Mouse (Mus musculus): ENCODE data around the gene Myo1c. TPM values are rescaled to one million over a fixed set of nuclear protein-coding genes. Genes with fewer than 3 reads are reported as not detected.

Myo1c gene
- polyA plus RNA-seq, 1 experiment from 2014 or later, result 10.2 TPM

- Histone ChIP-seq H3K4me3 (ENCODE audit: low read depth, low read length) (no peak overlapping the region), H3K27ac (ENCODE audit: low read depth, low read length) (no peak overlapping the region), H3K4me2 (no peak overlapping the region), H3K9ac (ENCODE audit: low read length) (no peak overlapping the region), H3K9me3 (ENCODE audit: control insufficient read depth, low read length) (no peaks in the 10 kb centered on the region), H3K4me1 (ENCODE audit: control insufficient read depth, insufficient read depth, low read length) (no peaks in the 10 kb centered on the region), H3K27me3 (ENCODE audit: control insufficient read depth, insufficient read depth, low read length) (no peaks in the 10 kb centered on the region), H3K36me3 (ENCODE audit: control insufficient read depth, insufficient read depth, low read length) (no peaks in the 10 kb centered on the region)
- 97% methylated on average over 1 of the region's 1 CpGs for WGBS
- ATAC-seq (ENCODE audit: low FRiP score) (no peak), DNase-seq (ENCODE audit: low spot score, missing footprints) (no peak)
Measured at GRCm38 (mm10) chr11:75713949-75714348, 63.6 kb downstream of the Myo1c start.

GRCm38 (mm10) chr11:75715556-75715955 is 65.3 kb downstream of the Myo1c start:
- 16% methylated on average over 12 of the region's 12 CpGs for WGBS
- ATAC-seq (ENCODE audit: low FRiP score) (no peak), DNase-seq (ENCODE audit: low spot score, missing footprints) (no peak)
- Histone ChIP-seq H3K4me1 (ENCODE audit: control insufficient read depth, insufficient read depth, low read length) (no peaks in the 10 kb centered on the region), H3K4me2 (no peak overlapping the region), H3K9ac (ENCODE audit: low read length) (no peak overlapping the region), H3K4me3 (ENCODE audit: low read depth, low read length) (no peak overlapping the region), H3K27ac (ENCODE audit: low read depth, low read length) (no peak overlapping the region), H3K9me3 (ENCODE audit: control insufficient read depth, low read length) (no peaks in the 10 kb centered on the region), H3K27me3 (ENCODE audit: control insufficient read depth, insufficient read depth, low read length) (no peaks in the 10 kb centered on the region), H3K36me3 (ENCODE audit: control insufficient read depth, insufficient read depth, low read length) (no peaks in the 10 kb centered on the region)

GRCm38 (mm10) chr11:75716661-75717325 is 66.5 kb downstream of the Myo1c start:
- H3K9me3 ChIP-seq (ENCODE audit: control insufficient read depth, low read length), result no peaks in the 10 kb centered on the region
- no peaks in the 10 kb centered on the region for H3K27me3 ChIP-seq (ENCODE audit: control insufficient read depth, insufficient read depth, low read length)
- no peak overlapping the region for H3K27ac ChIP-seq (ENCODE audit: low read depth, low read length)
- H3K4me1 ChIP-seq (ENCODE audit: control insufficient read depth, insufficient read depth, low read length), result no peaks in the 10 kb centered on the region
- no peaks in the 10 kb centered on the region for H3K36me3 ChIP-seq (ENCODE audit: control insufficient read depth, insufficient read depth, low read length)
- no peak overlapping the region for H3K9ac ChIP-seq (ENCODE audit: low read length)
- DNase-seq (ENCODE audit: low spot score, missing footprints), result no peak
- ATAC-seq (ENCODE audit: low FRiP score), result no peak
- H3K4me3 ChIP-seq (ENCODE audit: low read depth, low read length), result no peak overlapping the region
- no peak overlapping the region for H3K4me2 ChIP-seq
- 90% methylated on average over 8 of the region's 8 CpGs for WGBS

DNA sequence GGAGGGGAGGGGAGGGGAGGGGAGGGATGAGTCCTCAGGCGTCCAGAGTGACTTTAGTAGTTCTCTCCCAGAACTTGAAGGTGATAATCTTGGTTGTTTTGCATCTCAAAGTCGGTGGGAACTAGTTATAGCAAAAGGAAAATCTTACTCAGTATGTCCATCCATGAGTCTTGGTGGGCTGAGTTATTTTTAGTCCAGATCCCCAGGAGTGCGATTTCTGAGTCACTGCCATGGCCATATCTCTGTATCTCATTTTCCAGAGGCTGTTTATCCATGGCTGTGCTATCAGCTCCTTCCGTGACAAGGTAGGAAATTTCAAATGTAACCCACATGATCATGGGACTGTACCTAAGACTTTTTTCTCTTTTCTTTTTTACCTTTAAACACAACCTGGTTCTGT is 72.0 kb downstream of the Myo1c start:
- H3K4me1 ChIP-seq (ENCODE audit: control insufficient read depth, insufficient read depth, low read length), result no peaks in the 10 kb centered on the region
- H3K36me3 ChIP-seq (ENCODE audit: control insufficient read depth, insufficient read depth, low read length), result no peaks in the 10 kb centered on the region
- no peaks in the 10 kb centered on the region for H3K9me3 ChIP-seq (ENCODE audit: control insufficient read depth, low read length)
- H3K27ac ChIP-seq (ENCODE audit: low read depth, low read length), result no peak overlapping the region
- no peak overlapping the region for H3K4me3 ChIP-seq (ENCODE audit: low read depth, low read length)
- ATAC-seq (ENCODE audit: low FRiP score) (no peak), DNase-seq (ENCODE audit: low spot score, missing footprints) (no peak)
- H3K4me2 ChIP-seq, result no peak overlapping the region
- WGBS, result 60% methylated on average over 4 of the region's 4 CpGs
- H3K9ac ChIP-seq (ENCODE audit: low read length), result no peak overlapping the region
- no peaks in the 10 kb centered on the region for H3K27me3 ChIP-seq (ENCODE audit: control insufficient read depth, insufficient read depth, low read length)

Other genes with a start within 250 kb of the Myo1c start
- gene Serpinf1, start 227.8 kb upstream of the Myo1c start, polyA plus RNA-seq (2014; fragmentation: Nextera tagmentation; extraction: Ambion mirVana), result 56.2 and 58.2 TPM in 2 replicates
- not detected in 2 replicates for gene Serpinf2, start 210.9 kb upstream of the Myo1c start, polyA plus RNA-seq (2014; fragmentation: Nextera tagmentation; extraction: Ambion mirVana)
- gene Wdr81, start 195.8 kb upstream of the Myo1c start, polyA plus RNA-seq (2014; fragmentation: Nextera tagmentation; extraction: Ambion mirVana), result 2.8 and 3.9 TPM in 2 replicates
- 7.6 and 8.9 TPM in 2 replicates for gene Tlcd2, start 188.8 kb upstream of the Myo1c start, polyA plus RNA-seq (2014; fragmentation: Nextera tagmentation; extraction: Ambion mirVana)
- 94.9 and 100.0 TPM in 2 replicates for gene Prpf8, start 163.7 kb upstream of the Myo1c start, polyA plus RNA-seq (2014; fragmentation: Nextera tagmentation; extraction: Ambion mirVana)
- gene Rilp, start 140.4 kb upstream of the Myo1c start, polyA plus RNA-seq (2014; fragmentation: Nextera tagmentation; extraction: Ambion mirVana), result 0.53 and 0.72 TPM in 2 replicates
- 2.9 and 3.4 TPM in 2 replicates for gene Scarf1, start 137.0 kb upstream of the Myo1c start, polyA plus RNA-seq (2014; fragmentation: Nextera tagmentation; extraction: Ambion mirVana)
- gene Slc43a2, start 118.8 kb upstream of the Myo1c start, polyA plus RNA-seq (2014; fragmentation: Nextera tagmentation; extraction: Ambion mirVana), result 3.3 and 3.7 TPM in 2 replicates
- 87.9 and 90.7 TPM in 2 replicates for gene Pitpna, start 62.4 kb upstream of the Myo1c start, polyA plus RNA-seq (2014; fragmentation: Nextera tagmentation; extraction: Ambion mirVana)
- gene Inpp5k, start 19.5 kb upstream of the Myo1c start, polyA plus RNA-seq (2014; fragmentation: Nextera tagmentation; extraction: Ambion mirVana), result 23.7 and 25.6 TPM in 2 replicates
- gene Crk, start 28.8 kb downstream of the Myo1c start, polyA plus RNA-seq (2014; fragmentation: Nextera tagmentation; extraction: Ambion mirVana), result 128 and 130 TPM in 2 replicates
- gene Ywhae, start 82.4 kb downstream of the Myo1c start, polyA plus RNA-seq (2014; fragmentation: Nextera tagmentation; extraction: Ambion mirVana), result 1,665 and 1,827 TPM in 2 replicates
- 0.58 and 0.68 TPM in 2 replicates for gene Doc2b, start 145.5 kb downstream of the Myo1c start, polyA plus RNA-seq (2014; fragmentation: Nextera tagmentation; extraction: Ambion mirVana)